Comparison of ENCODE assay signal across 8 mouse cellular contexts in genomic region chr12:119237241-119237920, GRCm38 (mm10). TPM values are rescaled to one million over a fixed set of nuclear protein-coding genes. Genes with fewer than 3 reads are reported as not detected.
DNase-seq lines count a peak whose midpoint lies in the region; ATAC-seq and TF ChIP-seq lines count a peak whose summit lies in the region.

No protein-coding gene starts in this region.

- ATAC-seq in midbrain, embryonic 12.5 days (ENCODE audit: low FRiP score, low read depth): peak; percentile 42

- TF ChIP-seq CTCF in spleen, adult 2 months (IDR thresholded peaks at IDR 0.05; ENCODE audit: extremely low read depth, insufficient read depth, insufficient read length, insufficient replicate concordance): no peak

- no peaks in the 10 kb centered on the region for H3K9me3 ChIP-seq in midbrain, embryonic 12.5 days

- H3K36me3 ChIP-seq in spleen, adult 2 months (ENCODE audit: control insufficient read depth, insufficient read depth, low read length): no peaks in the 10 kb centered on the region
- H3K36me3 ChIP-seq in midbrain, embryonic 12.5 days: no peaks in the 10 kb centered on the region

- H3K4me1 ChIP-seq in spleen, adult 2 months (ENCODE audit: control insufficient read depth, insufficient read depth, insufficient read length): no peaks in the 10 kb centered on the region; the same call in 1 of the 2 replicates
- peaks cover 32% of the 10 kb centered on the region for H3K4me1 ChIP-seq in midbrain, embryonic 12.5 days

- WGBS in spleen, adult 2 months: 30% methylated on average over 13 of the region's 13 CpGs
- 0% methylated on average over 13 of the region's 13 CpGs for WGBS in midbrain, embryonic 12.5 days

- peaks cover 10% of the 10 kb centered on the region for H3K27me3 ChIP-seq in spleen, adult 2 months (ENCODE audit: control insufficient read depth, insufficient read depth, low read length)
- H3K27me3 ChIP-seq in midbrain, embryonic 12.5 days: no peaks in the 10 kb centered on the region

- peak overlapping the region; percentile 81 for H3K4me2 ChIP-seq in midbrain, embryonic 12.5 days (replicated peaks)

- no peak for TF ChIP-seq POLR2A in spleen, adult 2 months (IDR thresholded peaks at IDR 0.05; ENCODE audit: low read depth, low read length)

- peak overlapping the region; percentile 80 for H3K9ac ChIP-seq in midbrain, embryonic 12.5 days (replicated peaks)

- H3K4me3 ChIP-seq in spleen, adult 2 months (ENCODE audit: extremely low read depth, insufficient read depth, insufficient read length): peak overlapping the region; percentile 5; the same call in 1 of the 2 replicates
- peak overlapping the region; percentile 68 for H3K4me3 ChIP-seq in midbrain, embryonic 12.5 days

- no peak overlapping the region for H3K27ac ChIP-seq in spleen, adult 2 months (ENCODE audit: insufficient read depth, low read length)
- H3K27ac ChIP-seq in midbrain, embryonic 12.5 days (replicated peaks): peak overlapping the region; percentile 99

- DNase-seq in embryo, embryonic 10.5 days (ENCODE audit: low spot score): peak; percentile 24
- DNase-seq in embryo, embryonic 9.5 days (ENCODE audit: extremely low spot score): no peak
- no peak for DNase-seq in spleen, adult 2 months (ENCODE audit: low read depth in 1 of 2, low spot score in 2 of 2)
- no peak for DNase-seq in spleen, adult 12 weeks (ENCODE audit: low spot score)
- DNase-seq in induced T-regulatory cell, adult 2 months (ENCODE audit: low read depth): peak; percentile 24
- DNase-seq in cerebellum, adult 8-10 months: no peak
- no peak for DNase-seq in layer of hippocampus, adult 9-11 months

RNA-seq across cellular contexts. Expression of gene Itgb8, which starts 1.2 kb away (rescaled TPM):
- 0.02 and 0.11 TPM in 2 replicates for polyA plus RNA-seq in spleen, adult 2 months (2012; rRNA removed)
- polyA plus RNA-seq in midbrain, embryonic 12.5 days (2016; fragmentation: Nextera tagmentation; extraction: Ambion mirVana): 32.5 and 34.1 TPM in 2 replicates

Comparison
In these comparisons a context has a peak if more than half of its experiments do, and no peak if none do; other contexts are left out.
1. DNase-seq: peak in embryo, embryonic 10.5 days (single experiment) and induced T-regulatory cell, adult 2 months (single experiment); none in embryo, embryonic 9.5 days (single experiment), spleen, adult 2 months (0 of 2), spleen, adult 12 weeks (single experiment), cerebellum, adult 8-10 months (single experiment) and layer of hippocampus, adult 9-11 months (single experiment).
2. RNA of gene Itgb8, which starts 1.2 kb away (polyA plus RNA-seq): 32.5 to 34.1 TPM in midbrain, embryonic 12.5 days; 0.02 to 0.11 TPM in spleen, adult 2 months; every median in the first group is over 10 times any median in the second.